Mouse (Mus musculus) ES-Bruce4 (cell line): ENCODE results near the gene Tiprl.

Experiments
- CTCF ChIP-seq: IDR thresholded peaks from one replicate; pipeline ENCODE4 v1.8.1; 2011; ENCODE audit warnings: low read depth, low read length
- POLR2A ChIP-seq: IDR thresholded peaks from one replicate; pipeline ENCODE4 v1.8.1; 2011; ENCODE audit warnings: low read length; ENCODE audit not compliant: insufficient read depth

- TF ChIP-seq CTCF: no peak
- TF ChIP-seq POLR2A: no peak
These were observed 6.1 kb downstream of the Tiprl start for GRCm38 (mm10) chr1:165230691-165231090.
